In the genomic region with DNA sequence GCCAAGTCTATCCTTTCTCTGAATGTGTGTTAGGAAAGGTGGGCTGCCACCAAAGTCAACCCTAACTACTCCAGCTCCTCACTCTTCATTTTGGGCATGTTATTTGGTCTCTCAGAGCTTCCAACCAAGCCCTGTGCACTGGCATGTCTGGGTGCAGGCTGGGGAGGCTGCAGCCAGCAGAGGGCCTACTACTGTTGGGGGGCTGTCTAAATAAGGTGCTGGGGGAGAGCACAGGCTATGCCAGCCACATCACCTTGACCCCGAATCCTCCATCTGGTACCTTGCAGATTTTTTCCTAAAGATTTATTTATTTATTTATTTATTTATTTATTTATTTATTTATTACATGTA, we compare ENCODE assay signal across 12 mouse cellular contexts. TPM values are rescaled to one million over a fixed set of nuclear protein-coding genes. Genes with fewer than 3 reads are reported as not detected.
DNase-seq lines count a peak whose midpoint lies in the region; ATAC-seq and TF ChIP-seq lines count a peak whose summit lies in the region.
"Had no signal": no experiment of that assay in that cellular context is flagged by ENCODE, and none has a peak within 500 bp of the region (broad histone marks: within the 10 kb centered on the region; RNA-seq: fewer than 3 reads in every experiment).

No protein-coding gene starts in this region.

- peak; percentile 16; the same call in 1 of the 2 replicates for TF ChIP-seq CTCF in hindbrain, postnatal 0 days (IDR thresholded peaks at IDR 0.05; ENCODE audit: low read depth)
- TF ChIP-seq CTCF in thymus, adult 2 months (IDR thresholded peaks at IDR 0.05; ENCODE audit: borderline replicate concordance, control insufficient read depth, extremely low read depth, insufficient read depth, low read length, poor library complexity), result peak; percentile 58; the same call in 1 of the 2 replicates
- TF ChIP-seq CTCF in stomach, postnatal 0 days (IDR thresholded peaks at IDR 0.05; ENCODE audit: low read depth), result peak; percentile 4; the same call in 1 of the 2 replicates

- no peak for TF ChIP-seq EP300 in stomach, postnatal 0 days (optimal IDR thresholded peaks at IDR 0.05)

- 88% methylated on average over 1 of the region's 1 CpGs for WGBS in hindbrain, postnatal 0 days
- 73% methylated on average over 1 of the region's 1 CpGs for WGBS in hindbrain, embryonic 10.5 days
- WGBS in thymus, adult 2 months, result 74% methylated on average over 1 of the region's 1 CpGs
- WGBS in stomach, postnatal 0 days, result 97% methylated on average over 1 of the region's 1 CpGs
- 90% methylated on average over 1 of the region's 1 CpGs for WGBS in midbrain, embryonic 13.5 days

- no peak overlapping the region for H3K9ac ChIP-seq in hindbrain, postnatal 0 days (replicated peaks; ENCODE audit: low read length)
- H3K9ac ChIP-seq in stomach, postnatal 0 days (ENCODE audit: low read length), result no peak overlapping the region
- no peak overlapping the region for H3K9ac ChIP-seq in midbrain, embryonic 13.5 days (replicated peaks)
- H3K9ac ChIP-seq: embryonic facial prominence, embryonic 15.5 days; neural tube, embryonic 13.5 days had no signal

- H3K9me3 ChIP-seq in hindbrain, postnatal 0 days (ENCODE audit: low read length), result no peaks in the 10 kb centered on the region
- H3K9me3 ChIP-seq in hindbrain, embryonic 10.5 days, result no peaks in the 10 kb centered on the region
- no peaks in the 10 kb centered on the region for H3K9me3 ChIP-seq in stomach, postnatal 0 days (ENCODE audit: control insufficient read depth, low read length)
- no peaks in the 10 kb centered on the region for H3K9me3 ChIP-seq in midbrain, embryonic 13.5 days
- H3K9me3 ChIP-seq: embryonic facial prominence, embryonic 15.5 days; neural tube, embryonic 13.5 days had no signal

- no peaks in the 10 kb centered on the region for H3K4me1 ChIP-seq in hindbrain, postnatal 0 days (ENCODE audit: insufficient read depth, low read length)
- H3K4me1 ChIP-seq in hindbrain, embryonic 10.5 days (replicated peaks), result no peaks in the 10 kb centered on the region
- H3K4me1 ChIP-seq in thymus, adult 2 months (replicated peaks; ENCODE audit: control insufficient read depth, insufficient read depth, low read length), result peaks cover 50% of the 10 kb centered on the region
- H3K4me1 ChIP-seq in stomach, postnatal 0 days (replicated peaks; ENCODE audit: control insufficient read depth, insufficient read depth), result no peaks in the 10 kb centered on the region
- no peaks in the 10 kb centered on the region for H3K4me1 ChIP-seq in midbrain, embryonic 13.5 days (replicated peaks)
- H3K4me1 ChIP-seq: embryonic facial prominence, embryonic 15.5 days; neural tube, embryonic 13.5 days had no signal

- H3K4me2 ChIP-seq in hindbrain, postnatal 0 days (ENCODE audit: low read depth, low read length), result no peak overlapping the region
- H3K4me2 ChIP-seq in stomach, postnatal 0 days (replicated peaks; ENCODE audit: low read depth), result no peak overlapping the region
- no peak overlapping the region for H3K4me2 ChIP-seq in midbrain, embryonic 13.5 days (replicated peaks)
- H3K4me2 ChIP-seq: embryonic facial prominence, embryonic 15.5 days; neural tube, embryonic 13.5 days had no signal

- no peak for TF ChIP-seq POLR2A in thymus, adult 2 months (IDR thresholded peaks at IDR 0.05; ENCODE audit: control insufficient read depth, extremely low read depth, insufficient read depth, low read length, poor library complexity)

- H3K36me3 ChIP-seq in hindbrain, postnatal 0 days (ENCODE audit: insufficient read depth, low read length), result no peaks in the 10 kb centered on the region
- H3K36me3 ChIP-seq in hindbrain, embryonic 10.5 days, result peaks cover 33% of the 10 kb centered on the region
- no peaks in the 10 kb centered on the region for H3K36me3 ChIP-seq in thymus, adult 2 months (ENCODE audit: control insufficient read depth, insufficient read depth, low read length)
- H3K36me3 ChIP-seq in stomach, postnatal 0 days (ENCODE audit: control insufficient read depth, insufficient read depth, low read length), result no peaks in the 10 kb centered on the region
- peaks cover 2% of the 10 kb centered on the region; the same call in 1 of the 2 replicates for H3K36me3 ChIP-seq in midbrain, embryonic 13.5 days
- H3K36me3 ChIP-seq: embryonic facial prominence, embryonic 15.5 days; neural tube, embryonic 13.5 days had no signal

- DNase-seq in hindbrain, postnatal 0 days (ENCODE audit: low spot score), result no peak
- DNase-seq in hindbrain, embryonic 10.5 days (ENCODE audit: low spot score), result no peak
- DNase-seq in thymus, adult 2 months, result no peak
- DNase-seq in thymus, postnatal 25 days, result no peak
- DNase-seq in stomach, postnatal 0 days (ENCODE audit: low spot score), result no peak
- DNase-seq in layer of hippocampus, adult 18-20 months (ENCODE audit: low spot score in 2 of 2), result no peak
- DNase-seq: cerebellum, postnatal 36 days had no signal

- no peak overlapping the region for H3K4me3 ChIP-seq in hindbrain, postnatal 0 days (ENCODE audit: low read length)
- no peak overlapping the region for H3K4me3 ChIP-seq in hindbrain, embryonic 10.5 days
- H3K4me3 ChIP-seq in thymus, adult 2 months (ENCODE audit: control insufficient read depth, insufficient read depth, low read length), result no peak overlapping the region
- H3K4me3 ChIP-seq in stomach, postnatal 0 days (ENCODE audit: low read depth, low read length), result no peak overlapping the region
- no peak overlapping the region for H3K4me3 ChIP-seq in midbrain, embryonic 13.5 days (replicated peaks)
- H3K4me3 ChIP-seq: embryonic facial prominence, embryonic 15.5 days; neural tube, embryonic 13.5 days had no signal

- ATAC-seq in hindbrain, postnatal 0 days, result no peak
- peak; percentile 25 for ATAC-seq in inflammation-experienced regulatory T-cells, adult 6 months
- no peak for ATAC-seq in stomach, postnatal 0 days (ENCODE audit: low FRiP score, low TSS enrichment)
- no peak for ATAC-seq in midbrain, embryonic 13.5 days
- ATAC-seq: forebrain, embryonic 14.5 days had no signal

- H3K27me3 ChIP-seq in hindbrain, postnatal 0 days (ENCODE audit: insufficient read depth, low read length), result no peaks in the 10 kb centered on the region
- H3K27me3 ChIP-seq in hindbrain, embryonic 10.5 days (ENCODE audit: insufficient read depth, poor library complexity, severe bottlenecking), result no peaks in the 10 kb centered on the region
- no peaks in the 10 kb centered on the region for H3K27me3 ChIP-seq in thymus, adult 2 months (ENCODE audit: control insufficient read depth, insufficient read depth, low read length)
- no peaks in the 10 kb centered on the region for H3K27me3 ChIP-seq in stomach, postnatal 0 days (ENCODE audit: control insufficient read depth, insufficient read depth, low read length)
- H3K27me3 ChIP-seq in midbrain, embryonic 13.5 days, result no peaks in the 10 kb centered on the region
- H3K27me3 ChIP-seq: embryonic facial prominence, embryonic 15.5 days; neural tube, embryonic 13.5 days had no signal

- no peak overlapping the region for H3K27ac ChIP-seq in hindbrain, postnatal 0 days
- no peak overlapping the region for H3K27ac ChIP-seq in hindbrain, embryonic 10.5 days
- H3K27ac ChIP-seq in thymus, adult 2 months (ENCODE audit: control insufficient read depth, insufficient read depth, low read length), result peak overlapping the region; percentile 99
- no peak overlapping the region for H3K27ac ChIP-seq in stomach, postnatal 0 days (replicated peaks)
- H3K27ac ChIP-seq in midbrain, embryonic 13.5 days, result no peak overlapping the region
- H3K27ac ChIP-seq: embryonic facial prominence, embryonic 15.5 days; neural tube, embryonic 13.5 days had no signal

RNA-seq across cellular contexts. Expression of a gene that starts 8.1 kb away (rescaled TPM):
- 56.9 and 60.6 TPM in 2 replicates for total RNA-seq in hindbrain, postnatal 0 days (2014; rRNA removed)
- polyA plus RNA-seq in hindbrain, postnatal 0 days (2015; fragmentation: Nextera tagmentation; extraction: Ambion mirVana), result 31.3 and 32.6 TPM in 2 replicates
- polyA plus RNA-seq in hindbrain, embryonic 10.5 days (2016; fragmentation: Nextera tagmentation; extraction: Ambion mirVana), result 59.1 and 59.6 TPM in 2 replicates
- 105 and 119 TPM in 2 replicates for polyA plus RNA-seq in thymus, adult 2 months (2012; rRNA removed)
- 10 to 100 TPM; 11.0 to 17.4 (median 13.2) TPM for polyA plus RNA-seq in inflammation-experienced regulatory T-cells, adult 6 months (2017; shearing (Covaris generic))
- 17.3 and 17.6 TPM in 2 replicates for polyA plus RNA-seq in stomach, postnatal 0 days (2015; fragmentation: Nextera tagmentation; extraction: Ambion mirVana)
- polyA plus RNA-seq in midbrain, embryonic 13.5 days (2015; fragmentation: Nextera tagmentation; extraction: Ambion mirVana), result 47.7 and 48.0 TPM in 2 replicates
- 10 to 100 TPM; 11.7 to 12.1 TPM for total RNA-seq in layer of hippocampus, adult 18-20 months (2021)

RNA-seq across cellular contexts. Expression of a gene that starts 39.4 kb away (rescaled TPM):
- 50.1 and 54.2 TPM in 2 replicates for total RNA-seq in hindbrain, postnatal 0 days (2014; rRNA removed)
- polyA plus RNA-seq in hindbrain, postnatal 0 days (2015; fragmentation: Nextera tagmentation; extraction: Ambion mirVana), result 35.2 and 36.9 TPM in 2 replicates
- polyA plus RNA-seq in hindbrain, embryonic 10.5 days (2016; fragmentation: Nextera tagmentation; extraction: Ambion mirVana), result 48.4 and 49.0 TPM in 2 replicates
- polyA plus RNA-seq in thymus, adult 2 months (2012; rRNA removed), result 31.9 and 39.9 TPM in 2 replicates
- polyA plus RNA-seq in inflammation-experienced regulatory T-cells, adult 6 months (2017; shearing (Covaris generic)), result 1 to 10 TPM; 3.0 to 5.2 (median 4.1) TPM
- polyA plus RNA-seq in stomach, postnatal 0 days (2015; fragmentation: Nextera tagmentation; extraction: Ambion mirVana), result 24.9 and 25.5 TPM in 2 replicates
- 31.8 and 35.9 TPM in 2 replicates for polyA plus RNA-seq in midbrain, embryonic 13.5 days (2015; fragmentation: Nextera tagmentation; extraction: Ambion mirVana)
- total RNA-seq in layer of hippocampus, adult 18-20 months (2021), result 10 to 100 TPM; 21.8 to 29.3 TPM

RNA-seq across cellular contexts. Expression of a gene that starts 39.6 kb away (rescaled TPM):
- 5.0 and 9.6 TPM in 2 replicates for total RNA-seq in hindbrain, postnatal 0 days (2014; rRNA removed)
- 17.1 and 17.3 TPM in 2 replicates for polyA plus RNA-seq in hindbrain, postnatal 0 days (2015; fragmentation: Nextera tagmentation; extraction: Ambion mirVana)
- 40.7 TPM in 2 replicates for polyA plus RNA-seq in hindbrain, embryonic 10.5 days (2016; fragmentation: Nextera tagmentation; extraction: Ambion mirVana)
- polyA plus RNA-seq in thymus, adult 2 months (2012; rRNA removed), result 465 and 584 TPM in 2 replicates
- 100 to 1,000 TPM; 311 to 463 (median 342) TPM for polyA plus RNA-seq in inflammation-experienced regulatory T-cells, adult 6 months (2017; shearing (Covaris generic))
- 277 and 284 TPM in 2 replicates for polyA plus RNA-seq in stomach, postnatal 0 days (2015; fragmentation: Nextera tagmentation; extraction: Ambion mirVana)
- 9.6 and 9.9 TPM in 2 replicates for polyA plus RNA-seq in midbrain, embryonic 13.5 days (2015; fragmentation: Nextera tagmentation; extraction: Ambion mirVana)
- total RNA-seq in layer of hippocampus, adult 18-20 months (2021), result 1 to 10 TPM; 6.7 to 8.5 TPM

Comparison
In these comparisons a context has a peak if more than half of its experiments do, and no peak if none do; other contexts are left out.
1. CTCF ChIP-seq: peak in every context shown above with its lines; median percentile 58 in thymus, adult 2 months; 16 in hindbrain, postnatal 0 days; 4 in stomach, postnatal 0 days.